Mouse (Mus musculus) bone marrow macrophage, adult 2 months (primary cell): ENCODE data around the gene Acsm4.

ENCODE experiments used
- CTCF ChIP-seq: IDR thresholded peaks from 2 replicates; pipeline ENCODE4 v1.5.1; 2012; ENCODE audit warnings: low read depth, mild to moderate bottlenecking, low read length, moderate library complexity
- POLR2A ChIP-seq: IDR thresholded peaks from 2 replicates; pipeline ENCODE4 v1.6.1; 2012; ENCODE audit warnings: mild to moderate bottlenecking, low read depth, low read length, borderline replicate concordance

DNA sequence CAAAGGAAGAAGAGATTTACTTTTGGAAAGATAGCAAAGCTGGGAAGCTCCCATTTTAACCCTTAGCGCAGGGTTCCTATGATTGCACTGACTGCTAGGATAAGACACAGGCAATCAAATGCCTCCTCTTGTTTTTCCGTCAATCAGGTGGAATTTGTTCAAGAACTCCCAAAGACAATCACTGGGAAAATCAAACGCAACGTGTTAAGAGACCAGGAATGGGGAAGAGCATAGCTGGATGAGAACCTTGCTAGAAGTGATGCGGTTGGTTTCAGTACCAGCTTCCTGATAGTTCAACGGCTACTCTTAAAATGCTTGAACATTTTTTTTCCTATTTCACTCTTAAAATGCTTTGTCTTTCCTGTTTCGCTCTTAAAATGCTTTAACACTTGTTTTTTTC is 24.3 kb downstream of the Acsm4 start:
- TF ChIP-seq CTCF, result no peak
- TF ChIP-seq POLR2A, result no peak
